Mouse (Mus musculus) right cerebral cortex, postnatal 25 days (tissue): Measurements from ENCODE around the gene Olfr1164.

Source experiments
- DNase-seq: peaks from one replicate; pipeline ENCODE4 v3.0.0; 2022

The Olfr1164 gene

DNA sequence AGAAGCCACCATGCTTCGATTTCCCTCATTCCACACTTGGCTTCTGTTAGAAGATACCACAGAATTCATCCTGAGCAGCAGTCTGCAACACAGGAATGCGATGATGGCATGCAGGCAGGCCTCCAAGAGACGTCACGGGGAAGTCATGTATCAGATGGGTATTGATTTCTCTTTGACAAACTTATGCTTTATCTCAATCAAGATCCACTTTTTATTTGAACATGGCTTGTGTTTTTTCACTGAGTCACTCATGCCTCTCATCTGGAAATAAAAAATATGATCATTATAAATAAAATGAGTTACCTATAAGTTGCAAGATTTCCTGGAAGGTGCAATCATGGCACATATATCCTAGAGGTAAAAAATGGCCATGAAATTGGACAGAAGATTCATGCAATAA lies at the start of gene Olfr1164:
Olfr1164 (minus strand) TSS at position 101 of the 400 bp plus-strand sequence.
- DNase-seq: no peak

DNA sequence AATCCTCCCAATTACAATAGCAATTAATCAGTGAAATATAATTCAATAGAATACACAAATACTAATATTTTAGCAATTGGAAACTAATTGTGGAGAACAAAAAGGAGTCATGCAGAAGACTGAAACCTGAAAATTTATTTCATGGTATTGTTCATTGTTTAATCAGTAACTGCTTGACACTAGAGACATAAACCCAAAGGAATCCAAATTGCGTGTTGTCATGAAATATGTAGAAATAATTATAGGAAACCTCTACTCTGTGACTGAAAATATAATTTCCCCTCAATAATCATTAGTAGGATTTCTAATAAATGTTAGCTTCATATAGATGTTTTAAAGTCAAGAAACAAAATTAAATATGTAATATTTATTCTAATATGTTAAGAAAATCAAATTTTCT lies 34.4 kb upstream of the Olfr1164 start, which contains the start of gene Olfr1166:
Olfr1166 (minus strand) TSS at position 101 of the 400 bp plus-strand sequence.
- DNase-seq: no peak

DNA sequence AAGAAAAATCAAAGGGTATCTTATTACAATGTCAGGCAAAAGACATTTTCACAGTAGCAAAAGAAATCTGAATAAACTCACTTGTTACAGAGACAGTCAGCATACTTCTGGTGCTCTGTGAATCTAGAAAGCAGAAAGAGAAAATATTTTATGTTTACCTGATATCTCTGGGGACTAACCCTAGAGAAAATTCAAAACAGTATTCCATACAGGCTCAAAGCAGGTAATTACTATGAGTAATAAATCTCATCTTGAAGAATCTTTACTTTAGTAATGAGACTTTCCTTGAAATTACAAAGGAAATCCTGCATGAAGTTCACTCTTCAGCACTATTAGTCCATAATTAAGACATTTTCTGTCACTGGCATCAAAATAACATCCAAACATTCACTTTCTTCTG lies 22.0 kb downstream of the Olfr1164 start, which contains the start of gene Olfr1163:
Olfr1163 (minus strand) TSS at position 101 of the 400 bp plus-strand sequence.
- no peak for DNase-seq

GRCm38 (mm10) chr2:88063587-88063986 lies 30.2 kb downstream of the Olfr1164 start:
- no peak for DNase-seq

DNA sequence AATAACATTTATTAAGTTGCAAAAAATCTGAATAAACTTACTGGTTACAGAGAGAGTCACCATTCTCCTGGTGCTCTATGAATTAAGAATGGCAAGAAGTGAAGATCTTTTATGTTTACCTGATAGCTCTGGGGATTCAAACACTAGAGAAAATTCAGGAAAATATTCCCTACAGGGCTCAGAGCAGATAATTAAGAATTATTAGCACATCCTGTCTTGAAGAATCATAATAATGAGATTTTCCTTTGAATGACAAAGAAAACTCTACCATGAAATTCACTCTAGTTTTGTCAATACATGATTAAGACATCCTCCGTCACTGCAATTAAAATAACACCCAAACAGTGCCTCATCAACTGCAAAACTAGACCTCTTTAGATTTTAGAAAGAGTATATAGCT lies 42.7 kb downstream of the Olfr1164 start, which contains the start of gene Olfr1162:
Olfr1162 (minus strand) TSS at position 101 of the 400 bp plus-strand sequence.
- no peak for DNase-seq
